Mouse (Mus musculus) thymus, adult 2 months (tissue): ENCODE measurements around the gene Fbxw2. TPM values are rescaled to one million over a fixed set of nuclear protein-coding genes. Genes with fewer than 3 reads are reported as not detected.
A peak's percentile ranks its signal among the peaks of the same experiment; 100 is the strongest.

Source experiments
- DNase-seq: peaks from one replicate; pipeline ENCODE4 v3.0.0; 2021
- H3K27ac ChIP-seq: fragments of 200-500 bp; 2 replicates; pipeline ENCODE4 v1.5.1; 2012; ENCODE audit warnings: low read length, control low read depth; ENCODE audit not compliant: control insufficient read depth, insufficient read depth
- H3K27me3 ChIP-seq: fragments of 200-500 bp; 2 replicates; pipeline ENCODE4 v1.6.1; 2012; ENCODE audit warnings: mild to moderate bottlenecking, low read length, moderate library complexity, mixed read lengths; ENCODE audit not compliant: control insufficient read depth, insufficient read depth
- H3K36me3 ChIP-seq: fragments of 200-500 bp; 2 replicates; pipeline ENCODE4 v1.6.1; 2012; ENCODE audit warnings: mild to moderate bottlenecking, low read length, moderate library complexity; ENCODE audit not compliant: control insufficient read depth, insufficient read depth
- H3K4me1 ChIP-seq: fragments of 200-500 bp; replicated peaks from 2 replicates; pipeline ENCODE4 v1.6.1; 2012; ENCODE audit warnings: low read length; ENCODE audit not compliant: control insufficient read depth, insufficient read depth
- H3K4me3 ChIP-seq: fragments of 200-500 bp; 2 replicates; pipeline ENCODE4 v1.5.1; 2012; ENCODE audit warnings: mild to moderate bottlenecking, low read length, control low read depth, moderate library complexity; ENCODE audit not compliant: control insufficient read depth, insufficient read depth
- CTCF ChIP-seq: fragments of 200-500 bp; IDR thresholded peaks from 2 replicates; pipeline ENCODE4 v1.5.1; 2012; ENCODE audit warnings: mild to moderate bottlenecking, control low read depth, low read length, moderate library complexity, borderline replicate concordance; ENCODE audit not compliant: control insufficient read depth, poor library complexity, insufficient read depth; ENCODE audit errors: extremely low read depth
- POLR2A ChIP-seq: fragments of 200-500 bp; IDR thresholded peaks from 2 replicates; pipeline ENCODE4 v1.6.1; 2012; ENCODE audit warnings: mild to moderate bottlenecking, low read length, control low read depth, moderate library complexity; ENCODE audit not compliant: control insufficient read depth, poor library complexity, insufficient read depth; ENCODE audit errors: extremely low read depth
- WGBS: fragments of 180-500 bp; shearing (Covaris S2); methylation state at CpG from one replicate; pipeline ENCODE4 v1.1.7; 2018; 5-methylcytosine and 5-hydroxymethylcytosine counted together
- polyA plus RNA-seq: library from polyadenylated mRNA; depleted of rRNA; stranded (reverse); fragments of >200 nt; gene quantifications from 2 replicates; pipeline ENCODE4 v1.2.3, GENCODE M21; 2012; rRNA removed

The Fbxw2 gene
- 55.4 and 58.2 TPM in 2 replicates for polyA plus RNA-seq

DNA sequence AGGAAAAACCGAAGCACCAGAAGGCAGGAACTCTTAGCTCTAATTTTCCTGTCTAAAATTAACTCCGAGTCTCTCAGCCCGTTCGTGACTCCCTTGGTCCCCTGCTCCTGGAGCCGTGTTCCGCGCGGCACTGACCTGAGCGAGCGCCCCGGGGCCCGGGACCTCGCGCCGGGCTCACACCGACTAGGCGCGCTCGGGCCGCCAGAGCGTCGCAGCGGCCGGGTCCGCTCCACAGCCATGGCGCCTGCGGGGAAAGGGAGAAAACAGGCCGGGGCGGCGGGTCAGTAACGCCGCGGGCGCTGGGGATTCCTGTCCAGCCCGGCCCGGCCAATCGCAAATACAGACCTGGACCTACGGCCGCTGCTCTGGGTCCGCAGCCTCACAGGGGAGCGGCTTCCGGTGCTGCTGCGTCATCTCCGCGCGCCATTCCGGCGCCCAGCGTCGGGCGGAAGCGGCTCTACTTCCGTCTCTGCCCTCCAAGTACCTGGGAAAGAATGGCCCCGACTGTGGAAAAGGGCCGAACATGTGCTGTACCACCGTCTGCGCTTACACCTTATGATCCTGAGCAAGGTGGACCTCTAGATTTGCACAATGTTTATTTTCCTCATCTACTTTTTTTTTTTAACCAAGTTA lies at the start of gene Fbxw2:
Gene Fbxw2, minus strand, starts transcription at position 485 of the 633 bp plus-strand sequence.
- H3K36me3 ChIP-seq, result peaks cover 8% of the 10 kb centered on the region
- peak; percentile 90 for DNase-seq
- peaks cover 5% of the 10 kb centered on the region for H3K4me1 ChIP-seq
- H3K27ac ChIP-seq, result 0 out of 2 replicates have a peak within 1 kb of the TSS, but pooled peaks have one; percentile 6
- peak within 1 kb of the TSS; percentile 96 for H3K4me3 ChIP-seq
- TF ChIP-seq CTCF (0 out of 2 replicates have a peak, but pooled peaks have one; percentile 48), POLR2A (peak; percentile 61)
- H3K27me3 ChIP-seq, result no peaks in the 10 kb centered on the region
- under 1% methylated on average over 57 of the region's 57 CpGs for WGBS

DNA sequence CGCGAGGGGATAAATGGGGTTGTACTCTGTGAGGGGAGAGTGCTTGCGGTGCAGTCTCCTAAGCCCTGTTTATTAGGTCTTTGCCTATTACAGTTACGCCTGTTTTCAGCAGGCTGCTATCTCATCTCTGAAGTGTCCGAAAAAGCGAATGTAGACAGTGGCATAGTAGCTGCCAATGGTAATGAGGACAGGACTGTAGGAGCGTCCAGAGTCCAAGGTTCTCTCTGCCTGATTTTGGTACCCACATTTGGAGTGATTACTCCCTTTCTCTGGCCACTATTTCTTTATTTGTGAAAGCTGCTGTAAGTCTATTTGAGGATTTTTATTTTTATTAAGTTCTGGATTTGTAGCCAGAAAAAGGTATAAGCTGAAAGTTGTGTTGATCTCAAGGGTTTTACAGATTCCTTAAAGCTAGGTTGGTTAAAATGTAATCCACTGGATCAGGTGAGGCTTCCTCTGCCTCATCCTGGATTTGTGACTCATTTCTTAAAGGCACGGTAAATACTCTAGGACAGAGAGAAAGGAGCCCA lies 48.8 kb upstream of the Fbxw2 start, which contains the start of gene Psmd5:
Gene Psmd5, minus strand, starts transcription at position 153 of the 530 bp plus-strand sequence.
- H3K27me3 ChIP-seq, result no peaks in the 10 kb centered on the region; the same call in 1 of the 2 replicates
- H3K4me3 ChIP-seq, result no peak within 1 kb of the TSS
- no peaks in the 10 kb centered on the region for H3K36me3 ChIP-seq
- 0 out of 2 replicates have a peak, but pooled peaks cover 4% of the 10 kb centered on the region for H3K4me1 ChIP-seq
- no peak for DNase-seq
- H3K27ac ChIP-seq, result no peak within 1 kb of the TSS
- TF ChIP-seq CTCF (no peak), POLR2A (no peak)
- WGBS, result 63% methylated on average over 8 of the region's 8 CpGs

DNA sequence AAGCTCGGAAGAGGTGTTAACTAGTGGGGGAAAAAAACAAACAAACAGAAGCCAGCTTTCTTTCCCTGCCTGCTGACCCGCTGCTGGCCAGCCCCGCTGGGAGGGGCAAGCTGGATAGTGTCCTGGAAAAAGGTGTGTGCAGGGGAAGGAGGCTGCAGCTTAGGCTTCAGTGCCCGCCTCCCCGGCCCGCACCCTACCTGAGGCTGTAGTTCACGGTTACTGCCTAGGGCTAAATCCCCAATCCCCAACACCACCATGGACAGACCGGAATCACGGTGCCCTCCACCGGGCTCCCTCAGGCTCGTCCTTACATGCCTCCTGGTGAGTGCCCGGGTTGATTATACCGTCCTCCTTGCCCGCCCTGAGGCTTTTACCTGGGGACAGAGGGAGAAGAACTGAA lies 48.2 kb upstream of the Fbxw2 start, which contains the start of gene Cutal:
Gene Cutal, plus strand, starts transcription at position 126 of the 400 bp plus-strand sequence.
- H3K4me1 ChIP-seq, result peaks cover 4% of the 10 kb centered on the region; the same call in 1 of the 2 replicates
- H3K27ac ChIP-seq, result no peak within 1 kb of the TSS
- H3K27me3 ChIP-seq, result no peaks in the 10 kb centered on the region; the same call in 1 of the 2 replicates
- H3K4me3 ChIP-seq, result no peak within 1 kb of the TSS
- 51% methylated on average over 14 of the region's 14 CpGs for WGBS
- no peak for TF ChIP-seq CTCF
- no peak for TF ChIP-seq POLR2A
- no peaks in the 10 kb centered on the region for H3K36me3 ChIP-seq
- no peak for DNase-seq

DNA sequence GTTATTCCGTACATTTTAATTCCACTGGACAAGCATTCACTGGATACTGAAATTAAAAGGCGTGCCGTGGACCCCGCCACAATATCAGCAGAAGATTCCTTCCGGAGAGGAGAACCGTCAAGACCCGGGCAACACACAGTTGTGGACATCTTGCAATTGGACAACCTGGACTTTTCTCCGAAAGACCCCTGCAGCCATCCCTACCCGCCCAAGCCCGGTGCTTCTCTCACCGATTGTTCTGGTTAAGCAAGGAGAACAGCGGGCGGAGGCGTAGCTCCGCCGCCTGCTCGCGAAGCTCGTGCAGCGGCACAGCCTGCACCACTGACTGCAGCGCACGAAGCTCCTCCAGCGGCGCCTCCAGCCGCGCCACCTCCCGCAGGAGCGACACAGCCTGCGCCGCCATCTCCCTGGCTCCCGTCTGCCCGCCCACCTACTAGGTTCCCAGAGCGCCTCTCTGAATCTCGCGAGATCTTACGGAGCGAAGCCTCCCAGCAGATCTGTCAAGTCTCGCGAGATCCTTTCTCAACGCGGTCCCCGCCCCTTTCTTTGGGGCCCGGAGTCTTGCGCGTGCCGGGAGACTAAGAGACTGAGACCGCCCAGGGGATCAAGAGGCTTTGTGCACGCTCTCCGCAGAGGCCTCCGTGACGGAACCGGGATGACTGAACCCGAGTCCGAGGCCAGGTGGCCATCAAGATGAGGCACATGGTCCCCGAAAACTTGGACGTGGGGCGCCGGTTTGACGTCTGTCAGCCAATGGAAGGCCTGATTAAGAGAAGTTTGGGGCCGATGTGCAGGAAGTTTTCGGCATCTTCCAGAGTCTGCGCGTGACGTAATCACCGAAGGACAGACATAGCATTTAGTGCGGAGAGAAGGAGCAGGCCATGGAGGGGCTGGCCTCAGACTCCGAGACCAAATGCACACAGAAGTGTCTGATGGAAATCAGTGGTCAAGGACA lies 44.7 kb upstream of the Fbxw2 start:
- H3K27me3 ChIP-seq, result no peaks in the 10 kb centered on the region; the same call in 1 of the 2 replicates
- peaks cover 4% of the 10 kb centered on the region; the same call in 1 of the 2 replicates for H3K4me1 ChIP-seq
- peak; percentile 92 for DNase-seq
- under 1% methylated on average over 67 of the region's 67 CpGs for WGBS
- peak overlapping the region; percentile 70 for H3K4me3 ChIP-seq
- TF ChIP-seq CTCF (0 out of 2 replicates have a peak, but pooled peaks have one; percentile 21), POLR2A (peak; percentile 95)
- H3K36me3 ChIP-seq, result peaks cover 2% of the 10 kb centered on the region
- H3K27ac ChIP-seq, result peak overlapping the region; percentile 84

DNA sequence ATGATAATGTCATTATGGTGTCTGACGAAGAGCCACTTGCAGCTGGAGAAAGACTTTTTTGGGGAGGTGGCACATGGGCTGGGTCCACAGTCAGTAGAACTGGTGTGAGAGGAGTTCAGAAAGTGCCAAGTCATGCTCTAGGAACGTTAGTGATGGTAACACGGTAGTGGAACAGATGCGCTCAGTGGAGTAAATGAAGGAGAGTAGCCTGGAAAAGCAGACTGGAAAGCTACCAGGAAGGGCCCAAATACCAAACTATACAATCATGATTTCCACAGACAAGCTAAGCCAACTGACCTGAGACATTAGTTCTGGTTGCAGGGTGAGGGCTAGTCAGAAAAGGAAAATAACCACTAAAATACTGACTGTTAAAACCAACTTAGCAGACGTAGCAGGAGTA lies 43.6 kb upstream of the Fbxw2 start:
- WGBS, result 11% methylated on average over 5 of the region's 5 CpGs
- no peak for TF ChIP-seq POLR2A
- TF ChIP-seq CTCF, result no peak
- DNase-seq, result peak; percentile 16
- H3K36me3 ChIP-seq, result peaks cover 13% of the 10 kb centered on the region
- no peak overlapping the region for H3K27ac ChIP-seq
- H3K4me3 ChIP-seq, result no peak overlapping the region
- no peaks in the 10 kb centered on the region; the same call in 1 of the 2 replicates for H3K27me3 ChIP-seq
- H3K4me1 ChIP-seq, result peaks cover 4% of the 10 kb centered on the region; the same call in 1 of the 2 replicates

DNA sequence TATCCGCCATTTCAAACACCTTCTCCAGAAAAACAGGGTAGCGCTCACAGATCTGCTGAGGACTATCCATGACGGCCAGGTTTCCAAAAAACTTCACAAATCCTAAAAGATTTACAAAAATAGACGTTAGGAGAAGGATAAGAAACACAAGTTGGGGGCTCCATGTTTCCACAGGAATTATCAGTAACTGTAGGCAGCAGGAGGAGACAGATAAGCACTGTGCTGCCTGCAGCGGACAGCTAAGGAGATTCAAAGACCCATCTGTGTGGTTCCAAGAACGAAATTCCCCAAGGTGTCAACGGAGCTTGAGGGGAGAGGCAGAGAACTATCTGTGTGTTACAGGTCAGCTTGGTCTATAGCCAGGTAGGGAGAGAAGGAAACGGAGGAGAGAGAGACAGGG lies 31.6 kb upstream of the Fbxw2 start:
- Histone ChIP-seq H3K36me3 (peaks cover 83% of the 10 kb centered on the region), H3K27me3 (no peaks in the 10 kb centered on the region), H3K27ac (no peak overlapping the region), H3K4me3 (no peak overlapping the region), H3K4me1 (no peaks in the 10 kb centered on the region)
- no peak for DNase-seq
- 97% methylated on average over 8 of the region's 8 CpGs for WGBS
- TF ChIP-seq POLR2A (no peak), CTCF (no peak)
